ENCODE assay signal across 14 mouse cellular contexts in genomic region chr5:89088462-89088861, GRCm38 (mm10).
DNase-seq lines count a peak whose midpoint lies in the region; ATAC-seq lines count a peak whose summit lies in the region.
"Had no signal": no experiment of that assay in that cellular context is flagged by ENCODE, and none has a peak within 500 bp of the region (broad histone marks: within the 10 kb centered on the region; RNA-seq: fewer than 3 reads in every experiment).

No protein-coding gene starts in this region.

- H3K4me2 ChIP-seq in forebrain, embryonic 15.5 days (replicated peaks), result no peak overlapping the region
- H3K4me2 ChIP-seq: limb, embryonic 12.5 days had no signal

- H3K27me3 ChIP-seq in forebrain, embryonic 15.5 days, result no peaks in the 10 kb centered on the region
- no peaks in the 10 kb centered on the region for H3K27me3 ChIP-seq in forebrain, embryonic 10.5 days (ENCODE audit: poor library complexity, severe bottlenecking)
- H3K27me3 ChIP-seq: limb, embryonic 12.5 days had no signal

- H3K9me3 ChIP-seq in forebrain, embryonic 15.5 days, result no peaks in the 10 kb centered on the region
- no peaks in the 10 kb centered on the region for H3K9me3 ChIP-seq in forebrain, embryonic 10.5 days
- H3K9me3 ChIP-seq: limb, embryonic 12.5 days had no signal

- DNase-seq in forebrain, embryonic 10.5 days (ENCODE audit: extremely low spot score, low spot score), result no peak
- peak; percentile 34 for DNase-seq in layer of hippocampus, adult 11-12 months (ENCODE audit: low spot score)
- no peak for DNase-seq in layer of hippocampus, postnatal 25 days (ENCODE audit: extremely low spot score in 1 of 2, low spot score in 1 of 2)
- peak; percentile 32 for DNase-seq in right cerebral cortex, adult 18-20 months
- no peak for DNase-seq in right cerebral cortex, postnatal 4 days
- peak; percentile 42 to 70 for DNase-seq in layer of hippocampus, postnatal 14 days (ENCODE audit: low spot score in 2 of 2)
- DNase-seq in kidney, postnatal 25 days, result no peak
- DNase-seq: B cell, adult 2 months; kidney, adult 8-10 months had no signal

- no peak overlapping the region for H3K9ac ChIP-seq in forebrain, embryonic 15.5 days (replicated peaks)
- H3K9ac ChIP-seq: limb, embryonic 12.5 days; liver, embryonic 14.5 days had no signal

- H3K27ac ChIP-seq in forebrain, embryonic 15.5 days (replicated peaks), result peak overlapping the region; percentile 41
- H3K27ac ChIP-seq in forebrain, embryonic 10.5 days, result no peak overlapping the region
- H3K27ac ChIP-seq: heart, adult 2 months; limb, embryonic 12.5 days; liver, embryonic 14.5 days had no signal

- peaks cover 8% of the 10 kb centered on the region; the same call in 1 of the 2 replicates for H3K4me1 ChIP-seq in forebrain, embryonic 15.5 days
- H3K4me1 ChIP-seq in forebrain, embryonic 10.5 days, result no peaks in the 10 kb centered on the region
- H3K4me1 ChIP-seq: limb, embryonic 12.5 days had no signal

- WGBS in forebrain, embryonic 15.5 days, result 50% methylated on average over 11 of the region's 11 CpGs
- WGBS in forebrain, embryonic 10.5 days, result 84% methylated on average over 11 of the region's 11 CpGs

- H3K36me3 ChIP-seq in forebrain, embryonic 15.5 days, result no peaks in the 10 kb centered on the region
- no peaks in the 10 kb centered on the region for H3K36me3 ChIP-seq in forebrain, embryonic 10.5 days (replicated peaks)
- H3K36me3 ChIP-seq: limb, embryonic 12.5 days had no signal

- H3K4me3 ChIP-seq in forebrain, embryonic 15.5 days, result no peak overlapping the region
- H3K4me3 ChIP-seq in forebrain, embryonic 10.5 days, result no peak overlapping the region
- H3K4me3 ChIP-seq: heart, adult 2 months; limb, embryonic 12.5 days had no signal

- peak; percentile 69; the same call in 1 of the 2 replicates for ATAC-seq in forebrain, embryonic 15.5 days (replicated peaks)
- ATAC-seq: lung, postnatal 0 days had no signal

Comparison
In these comparisons a context has a peak if more than half of its experiments do, and no peak if none do; other contexts are left out.
1. DNase-seq: peak in layer of hippocampus, adult 11-12 months (single experiment), right cerebral cortex, adult 18-20 months (single experiment) and layer of hippocampus, postnatal 14 days (2 of 2); none in forebrain, embryonic 10.5 days (single experiment), layer of hippocampus, postnatal 25 days (0 of 2), right cerebral cortex, postnatal 4 days (single experiment) and kidney, postnatal 25 days (0 of 2).